8 mouse cellular contexts compared by ENCODE assay signal in genomic region chr16:4285257-4285656, GRCm38 (mm10).
DNase-seq lines count a peak whose midpoint lies in the region; ATAC-seq and TF ChIP-seq lines count a peak whose summit lies in the region.

No protein-coding gene starts in this region.

- no peaks in the 10 kb centered on the region for H3K4me1 ChIP-seq in kidney, adult 2 months (ENCODE audit: control insufficient read depth, insufficient read depth, low read length)

- no peak for TF ChIP-seq POLR2A in kidney, adult 2 months (IDR thresholded peaks at IDR 0.05; ENCODE audit: low read depth, low read length)

- no peak overlapping the region for H3K4me3 ChIP-seq in gastrocnemius, adult 2 months
- no peak overlapping the region for H3K4me3 ChIP-seq in kidney, adult 2 months (ENCODE audit: insufficient read depth, low read depth, low read length)

- WGBS in kidney, adult 2 months: 62% methylated on average over 5 of the region's 5 CpGs

- no peak overlapping the region for H3K27ac ChIP-seq in gastrocnemius, adult 2 months
- H3K27ac ChIP-seq in kidney, adult 2 months (ENCODE audit: insufficient read depth, low read depth, low read length): no peak overlapping the region

- no peaks in the 10 kb centered on the region for H3K36me3 ChIP-seq in kidney, adult 2 months (ENCODE audit: control insufficient read depth, insufficient read depth, low read length)

- TF ChIP-seq CTCF in gastrocnemius, adult 2 months (IDR thresholded peaks at IDR 0.05): peak; percentile 65
- peak; percentile 76 for TF ChIP-seq CTCF in kidney, adult 2 months (conservative IDR thresholded peaks at IDR 0.05; ENCODE audit: insufficient read depth, insufficient read length, low read depth, low read length)

- peak; percentile 46 for DNase-seq in gastrocnemius, adult 2 months
- no peak for DNase-seq in gastrocnemius, postnatal 36 days
- peak; percentile 78 for DNase-seq in A20 (ENCODE audit: low read depth, low spot score)
- DNase-seq in kidney, adult 2 months: peak; percentile 55
- DNase-seq in mesoderm, embryonic 11.5 days (ENCODE audit: low read depth, low spot score): peak; percentile 7
- no peak for DNase-seq in frontal cortex, postnatal 25 days (ENCODE audit: low spot score in 2 of 2)
- DNase-seq in urinary bladder, adult 2 months (ENCODE audit: low spot score): no peak

- H3K27me3 ChIP-seq in kidney, adult 2 months (replicated peaks; ENCODE audit: control insufficient read depth, insufficient read depth, low read length): no peaks in the 10 kb centered on the region

- intact Hi-C loops in gastrocnemius, adult 2 months (cut with DNase I): no loop called here
- intact Hi-C loops in gastrocnemius, postnatal 36 days (cut with DNase I): loop anchor here (5.0 to 10.0 kb wide), 2 partner anchors 218 to 440 kb away; partner anchors contain the start of gene Zfp174

- ATAC-seq in activated CD4-positive, CD25-positive, alpha-beta regulatory T cell, adult 4 months: peak; percentile 36

Comparison
In these comparisons a context has a peak if more than half of its experiments do, and no peak if none do; other contexts are left out.
1. DNase-seq: peak in gastrocnemius, adult 2 months (single experiment), A20 (single experiment), kidney, adult 2 months (single experiment) and mesoderm, embryonic 11.5 days (single experiment); none in gastrocnemius, postnatal 36 days (0 of 2), frontal cortex, postnatal 25 days (0 of 2) and urinary bladder, adult 2 months (single experiment).